Mouse (Mus musculus) neural tube, embryonic 11.5 days (tissue): ENCODE measurements around the gene Otud7a. TPM values are rescaled to one million over a fixed set of nuclear protein-coding genes. Genes with fewer than 3 reads are reported as not detected.

Experiments used
- ATAC-seq: fragments of 200-750 bp; cut with Nextera tagmentation; 2 replicates; pipeline ENCODE4 v1.8.0; 2017; ENCODE audit warnings: moderate number of reproducible peaks, mild to moderate bottlenecking, moderate TSS enrichment, moderate library complexity; ENCODE audit not compliant: insufficient read depth, low FRiP score, low TSS enrichment
- DNase-seq: peaks from one replicate; pipeline ENCODE4 v3.0.0-alpha.2; 2015; ENCODE audit warnings: low spot score
- H3K27ac ChIP-seq: fragments of 300-500 bp; sonication (generic); 2 replicates; pipeline ENCODE4 v1.5.1; 2014; ENCODE audit warnings: low read depth, mild to moderate bottlenecking, low read length
- H3K27me3 ChIP-seq: fragments of 300-500 bp; sonication (generic); 2 replicates; pipeline ENCODE4 v1.6.1; 2014; ENCODE audit warnings: mild to moderate bottlenecking, low read length, mixed read lengths; ENCODE audit not compliant: control insufficient read depth, insufficient read depth
- H3K36me3 ChIP-seq: fragments of 300-500 bp; sonication (generic); 2 replicates; pipeline ENCODE4 v1.6.1; 2014; ENCODE audit warnings: mild to moderate bottlenecking, low read length, moderate library complexity, mixed read lengths; ENCODE audit not compliant: control insufficient read depth, insufficient read depth
- H3K4me1 ChIP-seq: fragments of 300-500 bp; sonication (generic); 2 replicates; pipeline ENCODE4 v1.6.1; 2014; ENCODE audit warnings: low read length, mixed read lengths; ENCODE audit not compliant: control insufficient read depth, insufficient read depth
- H3K4me2 ChIP-seq: fragments of 300-500 bp; sonication (generic); 2 replicates; pipeline ENCODE4 v1.6.1; 2014; ENCODE audit warnings: low read depth, mild to moderate bottlenecking, moderate library complexity
- H3K4me3 ChIP-seq: fragments of 300-500 bp; sonication (generic); 2 replicates; pipeline ENCODE4 v1.5.1; 2014; ENCODE audit warnings: low read depth, low read length
- H3K9ac ChIP-seq: fragments of 300-500 bp; sonication (generic); 2 replicates; pipeline ENCODE4 v1.6.1; 2014; ENCODE audit warnings: mild to moderate bottlenecking, low read length
- H3K9me3 ChIP-seq: fragments of 300-500 bp; sonication (generic); 2 replicates; pipeline ENCODE4 v1.6.1; 2016; ENCODE audit warnings: low read length; ENCODE audit not compliant: control insufficient read depth
- WGBS: fragments of 180-500 bp; shearing (Covaris S2); extraction: QIAGEN DNeasy Blood & Tissue Kit; methylation state at CpG from one replicate; pipeline ENCODE4 v1.1.7; 2014; 5-methylcytosine and 5-hydroxymethylcytosine counted together
- polyA plus RNA-seq: library from polyadenylated mRNA; unstranded; fragments of >200 nt; fragmentation: Nextera tagmentation; extraction: Ambion mirVana; gene quantifications from 2 replicates; pipeline ENCODE4 v1.2.1, GENCODE M21; 2014

Gene Otud7a
- polyA plus RNA-seq, 1 experiment from 2014 or later: 3.2 TPM

GRCm38 (mm10) chr7:63687056-63687455 is 242.5 kb downstream of the Otud7a start:
- Histone ChIP-seq H3K4me2 (no peak overlapping the region), H3K4me1 (no peaks in the 10 kb centered on the region), H3K36me3 (no peaks in the 10 kb centered on the region), H3K9me3 (no peaks in the 10 kb centered on the region), H3K4me3 (no peak overlapping the region), H3K27ac (no peak overlapping the region), H3K9ac (no peak overlapping the region), H3K27me3 (no peaks in the 10 kb centered on the region)
- 86% methylated on average over 4 of the region's 4 CpGs for WGBS
- no peak for DNase-seq
- ATAC-seq: no peak

- no peak for DNase-seq
- no peaks in the 10 kb centered on the region for H3K27me3 ChIP-seq
- no peaks in the 10 kb centered on the region for H3K36me3 ChIP-seq
- no peak overlapping the region for H3K27ac ChIP-seq
- no peak overlapping the region for H3K4me3 ChIP-seq
- no peak for ATAC-seq
- no peaks in the 10 kb centered on the region for H3K9me3 ChIP-seq
- no peak overlapping the region for H3K9ac ChIP-seq
- 94% methylated on average over 4 of the region's 4 CpGs for WGBS
- no peak overlapping the region for H3K4me2 ChIP-seq
- no peaks in the 10 kb centered on the region for H3K4me1 ChIP-seq
Measured at GRCm38 (mm10) chr7:63697921-63698320, 253.4 kb downstream of the Otud7a start.

- DNase-seq (no peak), ATAC-seq (no peak)
- WGBS: 91% methylated on average over 8 of the region's 8 CpGs
- Histone ChIP-seq H3K4me2 (no peak overlapping the region), H3K4me1 (no peaks in the 10 kb centered on the region), H3K9ac (no peak overlapping the region), H3K36me3 (no peaks in the 10 kb centered on the region), H3K27me3 (no peaks in the 10 kb centered on the region), H3K9me3 (no peaks in the 10 kb centered on the region), H3K27ac (no peak overlapping the region), H3K4me3 (no peak overlapping the region)
Measured at GRCm38 (mm10) chr7:63717903-63718302, 273.4 kb downstream of the Otud7a start.

GRCm38 (mm10) chr7:63719183-63719944 is 274.8 kb downstream of the Otud7a start:
- no peak overlapping the region for H3K9ac ChIP-seq
- no peaks in the 10 kb centered on the region for H3K9me3 ChIP-seq
- no peak overlapping the region for H3K4me2 ChIP-seq
- no peak overlapping the region for H3K4me3 ChIP-seq
- H3K27me3 ChIP-seq: no peaks in the 10 kb centered on the region
- ATAC-seq (no peak), DNase-seq (no peak)
- no peaks in the 10 kb centered on the region for H3K36me3 ChIP-seq
- no peaks in the 10 kb centered on the region for H3K4me1 ChIP-seq
- 88% methylated on average over 13 of the region's 13 CpGs for WGBS
- H3K27ac ChIP-seq: no peak overlapping the region

GRCm38 (mm10) chr7:63720682-63721081 is 276.1 kb downstream of the Otud7a start:
- Histone ChIP-seq H3K4me1 (no peaks in the 10 kb centered on the region), H3K27ac (no peak overlapping the region), H3K9me3 (no peaks in the 10 kb centered on the region), H3K4me3 (no peak overlapping the region), H3K27me3 (no peaks in the 10 kb centered on the region), H3K36me3 (no peaks in the 10 kb centered on the region), H3K9ac (no peak overlapping the region), H3K4me2 (no peak overlapping the region)
- ATAC-seq (no peak), DNase-seq (no peak)
- WGBS: 80% methylated on average over 2 of the region's 2 CpGs

- Histone ChIP-seq H3K4me2 (no peak overlapping the region), H3K4me3 (no peak overlapping the region), H3K27ac (no peak overlapping the region), H3K36me3 (no peaks in the 10 kb centered on the region), H3K4me1 (no peaks in the 10 kb centered on the region), H3K27me3 (no peaks in the 10 kb centered on the region), H3K9ac (no peak overlapping the region), H3K9me3 (no peaks in the 10 kb centered on the region)
- DNase-seq (no peak), ATAC-seq (no peak)
- WGBS: 80% methylated on average over 6 of the region's 6 CpGs
Measured at GRCm38 (mm10) chr7:63725040-63725729, 280.6 kb downstream of the Otud7a start.

- Histone ChIP-seq H3K36me3 (no peaks in the 10 kb centered on the region), H3K27me3 (no peaks in the 10 kb centered on the region), H3K4me3 (no peak overlapping the region), H3K4me2 (no peak overlapping the region), H3K9me3 (no peaks in the 10 kb centered on the region), H3K27ac (no peak overlapping the region), H3K4me1 (no peaks in the 10 kb centered on the region), H3K9ac (no peak overlapping the region)
- ATAC-seq: no peak
- no peak for DNase-seq
- 90% methylated on average over 5 of the region's 5 CpGs for WGBS
Measured at GRCm38 (mm10) chr7:63729605-63730004, 285.1 kb downstream of the Otud7a start.

GRCm38 (mm10) chr7:63730012-63730411 is 285.5 kb downstream of the Otud7a start:
- Histone ChIP-seq H3K4me2 (no peak overlapping the region), H3K4me3 (no peak overlapping the region), H3K9me3 (no peaks in the 10 kb centered on the region), H3K9ac (no peak overlapping the region), H3K4me1 (no peaks in the 10 kb centered on the region), H3K27ac (no peak overlapping the region), H3K36me3 (no peaks in the 10 kb centered on the region), H3K27me3 (no peaks in the 10 kb centered on the region)
- DNase-seq (no peak), ATAC-seq (no peak)

- Histone ChIP-seq H3K27me3 (no peaks in the 10 kb centered on the region), H3K36me3 (no peaks in the 10 kb centered on the region), H3K4me1 (no peaks in the 10 kb centered on the region), H3K9me3 (no peaks in the 10 kb centered on the region), H3K27ac (no peak overlapping the region), H3K4me2 (no peak overlapping the region), H3K9ac (no peak overlapping the region), H3K4me3 (no peak overlapping the region)
- ATAC-seq (no peak), DNase-seq (peak; percentile 19)
- 72% methylated on average over 4 of the region's 4 CpGs for WGBS
Measured at GRCm38 (mm10) chr7:63737725-63738124, 293.2 kb downstream of the Otud7a start.
